Mouse (Mus musculus) megakaryocyte, adult 5-6 weeks (primary cell): ENCODE measurements around the gene Gm29110. TPM values are rescaled to one million over a fixed set of nuclear protein-coding genes. Genes with fewer than 3 reads are reported as not detected.
"Not testable (repeated sequence)": the region's sequence is repeated elsewhere in the genome, so short reads cannot be mapped to it uniquely, and the experiment has no call there.

ENCODE experiments used
- ATAC-seq: 2 replicates; pipeline ENCODE4 v1.8.0; 2016; ENCODE audit warnings: mild to moderate bottlenecking, inconsistent platforms; ENCODE audit not compliant: poor library complexity, severe bottlenecking
- total RNA-seq, 2 experiments: library from RNA; stranded (forward) in 1 of 2; stranded (reverse) in 1 of 2; fragments of 153-499, 151-499 nt in 1 of 2; fragments of 221-1000, 200-1000 nt in 1 of 2; gene quantifications; 2 replicates each; pipeline versions ENCODE4 v1.2.3 to v1.2.4; 2015 to 2017

Gm29110 gene
- total RNA-seq (2015) (not detected in 2 replicates), total RNA-seq (2017) (not detected in 2 replicates)

DNA sequence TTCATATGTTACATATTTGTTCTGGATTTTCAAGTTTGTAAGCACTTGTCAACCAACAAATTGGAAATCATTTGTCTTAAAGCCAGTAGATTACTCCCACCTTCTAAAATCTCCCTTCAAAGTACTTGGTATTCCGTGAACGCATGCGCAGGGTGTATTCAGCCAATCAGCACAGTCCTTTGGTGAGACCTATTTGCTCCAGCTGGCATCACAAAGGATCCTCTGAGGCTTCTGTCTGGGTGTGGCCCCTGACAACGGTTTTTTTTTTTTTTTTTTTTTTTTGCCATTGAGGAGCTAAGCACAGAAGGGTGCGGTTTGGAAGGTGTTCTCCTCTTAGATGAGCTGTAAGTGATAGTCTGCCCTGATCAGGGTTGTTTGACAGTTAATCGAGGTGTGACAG lies at the start of gene Gm29110:
Gm29110 (plus strand) TSS at position 301 of the 400 bp plus-strand sequence.
- ATAC-seq: not testable (repeated sequence)

Other genes starting within 250 kb of the Gm29110 start
- not detected in 2 replicates for gene Gm21913, start 153.4 kb downstream of the Gm29110 start, total RNA-seq (2015)
- gene Gm21913, start 153.4 kb downstream of the Gm29110 start, total RNA-seq (2017): not detected in 2 replicates